Mouse (Mus musculus) neural tube, embryonic 13.5 days (tissue): Measurements from ENCODE around the gene Actg1. TPM values are rescaled to one million over a fixed set of nuclear protein-coding genes. Genes with fewer than 3 reads are reported as not detected.
"Not testable (repeated sequence)": the region's sequence is repeated elsewhere in the genome, so short reads cannot be mapped to it uniquely, and the experiment has no call there.

Experiments used
- ATAC-seq: fragments of 200-750 bp; cut with Nextera tagmentation; 2 replicates; pipeline ENCODE4 v1.8.0; 2017; ENCODE audit warnings: low read depth, mild to moderate bottlenecking, moderate TSS enrichment, moderate library complexity
- H3K27ac ChIP-seq: fragments of 300-500 bp; sonication (generic); replicated peaks from 2 replicates; pipeline ENCODE4 v1.5.1; 2015; ENCODE audit warnings: moderate library complexity, mild to moderate bottlenecking, inconsistent platforms
- H3K27me3 ChIP-seq: fragments of 300-500 bp; sonication (generic); 2 replicates; pipeline ENCODE4 v1.6.1; 2015; ENCODE audit warnings: mild to moderate bottlenecking, inconsistent platforms
- H3K36me3 ChIP-seq: fragments of 300-500 bp; sonication (generic); 2 replicates; pipeline ENCODE4 v1.6.1; 2015; ENCODE audit warnings: mild to moderate bottlenecking, inconsistent platforms
- H3K4me1 ChIP-seq: fragments of 300-500 bp; sonication (generic); replicated peaks from 2 replicates; pipeline ENCODE4 v1.6.1; 2015; ENCODE audit warnings: inconsistent platforms
- H3K4me2 ChIP-seq: fragments of 300-500 bp; sonication (generic); 2 replicates; pipeline ENCODE4 v1.6.1; 2015; ENCODE audit warnings: inconsistent platforms, mild to moderate bottlenecking, moderate library complexity
- H3K4me3 ChIP-seq: fragments of 300-500 bp; sonication (generic); 2 replicates; pipeline ENCODE4 v1.5.1; 2015; ENCODE audit warnings: mild to moderate bottlenecking, inconsistent platforms
- H3K9ac ChIP-seq: fragments of 300-500 bp; sonication (generic); 2 replicates; pipeline ENCODE4 v1.6.1; 2015; ENCODE audit warnings: moderate library complexity, mild to moderate bottlenecking, inconsistent platforms
- H3K9me3 ChIP-seq: fragments of 300-500 bp; sonication (generic); 2 replicates; pipeline ENCODE4 v1.6.1; 2016; ENCODE audit warnings: inconsistent platforms
- WGBS: fragments of 180-500 bp; shearing (Covaris S2); methylation state at CpG from one replicate; pipeline ENCODE4 v1.1.7; 2015; 5-methylcytosine and 5-hydroxymethylcytosine counted together
- polyA plus RNA-seq: library from polyadenylated mRNA; unstranded; fragments of >200 nt; fragmentation: Nextera tagmentation; extraction: Ambion mirVana; gene quantifications from 2 replicates; pipeline ENCODE4 v1.2.1, GENCODE M21; 2015

Actg1 gene
- polyA plus RNA-seq, 1 experiment from 2014 or later = 3,979 TPM

- WGBS = 1% methylated on average over 65 of the region's 68 CpGs
- H3K27me3 ChIP-seq = no peaks in the 10 kb centered on the region; the same call in 1 of the 2 replicates
These were observed 1.8 kb upstream of the Actg1 start for GRCm38 (mm10) chr11:120349986-120350702.

GRCm38 (mm10) chr11:120349371-120349985, 1.1 kb upstream of the Actg1 start:
- no peaks in the 10 kb centered on the region; the same call in 1 of the 2 replicates for H3K27me3 ChIP-seq
- peak overlapping the region; percentile 100 for H3K9ac ChIP-seq
- peak overlapping the region; percentile 100 for H3K27ac ChIP-seq
- peak overlapping the region; percentile 80 for H3K4me2 ChIP-seq
- no peaks in the 10 kb centered on the region for H3K9me3 ChIP-seq
- peak; percentile 5 for ATAC-seq
- H3K4me3 ChIP-seq = peak overlapping the region; percentile 98
- peaks cover 20% of the 10 kb centered on the region for H3K36me3 ChIP-seq
- WGBS = 3% methylated on average over 16 of the region's 16 CpGs
- H3K4me1 ChIP-seq = peaks cover 61% of the 10 kb centered on the region

More at GRCm38 (mm10) chr11:120349986-120350702, 1.8 kb upstream of the Actg1 start:
- Histone ChIP-seq H3K4me3 (peak overlapping the region; percentile 98), H3K9me3 (no peaks in the 10 kb centered on the region), H3K4me1 (peaks cover 54% of the 10 kb centered on the region), H3K9ac (peak overlapping the region; percentile 100), H3K27ac (peak overlapping the region; percentile 100), H3K4me2 (peak overlapping the region; percentile 80), H3K36me3 (peaks cover 13% of the 10 kb centered on the region)
- ATAC-seq = peak; percentile 40

- H3K36me3 ChIP-seq = peaks cover 26% of the 10 kb centered on the region
- peak overlapping the region; percentile 100 for H3K9ac ChIP-seq
- under 1% methylated on average over 40 of the region's 53 CpGs for WGBS
- H3K4me1 ChIP-seq = peaks cover 65% of the 10 kb centered on the region
- H3K4me2 ChIP-seq = peak overlapping the region; percentile 80
- peak overlapping the region; percentile 98 for H3K4me3 ChIP-seq
- peak overlapping the region; percentile 100 for H3K27ac ChIP-seq
- no peaks in the 10 kb centered on the region for H3K9me3 ChIP-seq
- peak; percentile 36 for ATAC-seq
- no peaks in the 10 kb centered on the region; the same call in 1 of the 2 replicates for H3K27me3 ChIP-seq
These were observed 485 bp upstream of the Actg1 start for GRCm38 (mm10) chr11:120348684-120349370.

GRCm38 (mm10) chr11:120347301-120347700, 1.0 kb downstream of the Actg1 start:
- peak overlapping the region; percentile 100 for H3K27ac ChIP-seq
- 12% methylated on average over 10 of the region's 10 CpGs for WGBS
- H3K9ac ChIP-seq = peak overlapping the region; percentile 100
- peak overlapping the region; percentile 81 for H3K4me2 ChIP-seq
- H3K36me3 ChIP-seq = peaks cover 28% of the 10 kb centered on the region
- H3K4me1 ChIP-seq = peaks cover 50% of the 10 kb centered on the region
- no peaks in the 10 kb centered on the region for H3K27me3 ChIP-seq
- ATAC-seq = no peak
- peak overlapping the region; percentile 98 for H3K4me3 ChIP-seq
- H3K9me3 ChIP-seq = no peaks in the 10 kb centered on the region

GRCm38 (mm10) chr11:120346383-120347034, 1.8 kb downstream of the Actg1 start:
- H3K27ac ChIP-seq, H3K27me3 ChIP-seq, H3K9me3 ChIP-seq, ATAC-seq: not testable (repeated sequence)
- H3K9ac ChIP-seq = peak overlapping the region; percentile 77
- H3K4me1 ChIP-seq = peaks cover 42% of the 10 kb centered on the region
- H3K36me3 ChIP-seq = peaks cover 28% of the 10 kb centered on the region
- H3K4me2 ChIP-seq = peak overlapping the region; percentile 79
- 60% methylated on average over 11 of the region's 13 CpGs for WGBS
- H3K4me3 ChIP-seq = peak overlapping the region; percentile 54

GRCm38 (mm10) chr11:120345067-120345681, 3.2 kb downstream of the Actg1 start:
- Histone ChIP-seq H3K4me2 (peak overlapping the region; percentile 86), H3K27ac (peak overlapping the region; percentile 56; the same call in 1 of the 2 replicates), H3K4me3 (peak overlapping the region; percentile 41), H3K36me3 (peaks cover 28% of the 10 kb centered on the region), H3K9me3 (0 out of 2 replicates have a peak, but pooled peaks cover 3% of the 10 kb centered on the region), H3K9ac (peak overlapping the region; percentile 71), H3K27me3 (no peaks in the 10 kb centered on the region), H3K4me1 (peaks cover 29% of the 10 kb centered on the region)
- WGBS = 32% methylated on average over 1 of the region's 1 CpGs
- ATAC-seq = no peak

- Histone ChIP-seq H3K27me3 (no peaks in the 10 kb centered on the region), H3K9me3 (0 out of 2 replicates have a peak, but pooled peaks cover 3% of the 10 kb centered on the region), H3K4me2 (peak overlapping the region; percentile 86), H3K9ac (0 out of 2 replicates have a peak overlapping the region, but pooled peaks have one; percentile 3), H3K36me3 (peaks cover 28% of the 10 kb centered on the region), H3K27ac (0 out of 2 replicates have a peak overlapping the region, but pooled peaks have one; percentile 33), H3K4me3 (peak overlapping the region; percentile 41; the same call in 1 of the 2 replicates), H3K4me1 (peaks cover 24% of the 10 kb centered on the region)
- WGBS = 70% methylated on average over 5 of the region's 5 CpGs
- ATAC-seq = no peak
These were observed 3.9 kb downstream of the Actg1 start for GRCm38 (mm10) chr11:120344310-120344920.

GRCm38 (mm10) chr11:120343519-120344309, 4.6 kb downstream of the Actg1 start:
- H3K27ac ChIP-seq = 0 out of 2 replicates have a peak overlapping the region, but pooled peaks have one; percentile 33

GRCm38 (mm10) chr11:120342656-120343160, 5.6 kb downstream of the Actg1 start:
- no peak overlapping the region for H3K4me3 ChIP-seq
- H3K4me1 ChIP-seq = peaks cover 18% of the 10 kb centered on the region
- no peaks in the 10 kb centered on the region for H3K27me3 ChIP-seq
- 0 out of 2 replicates have a peak, but pooled peaks cover 3% of the 10 kb centered on the region for H3K9me3 ChIP-seq
- 95% methylated on average over 5 of the region's 5 CpGs for WGBS
- no peak overlapping the region for H3K9ac ChIP-seq
- H3K36me3 ChIP-seq = peaks cover 28% of the 10 kb centered on the region
- H3K27ac ChIP-seq = no peak overlapping the region
- ATAC-seq = no peak
- no peak overlapping the region for H3K4me2 ChIP-seq

More at GRCm38 (mm10) chr11:120343519-120344309, 4.6 kb downstream of the Actg1 start:
- Histone ChIP-seq H3K4me1 (peaks cover 18% of the 10 kb centered on the region), H3K27me3 (no peaks in the 10 kb centered on the region), H3K9me3 (0 out of 2 replicates have a peak, but pooled peaks cover 3% of the 10 kb centered on the region), H3K9ac (0 out of 2 replicates have a peak overlapping the region, but pooled peaks have one; percentile 3), H3K36me3 (peaks cover 28% of the 10 kb centered on the region), H3K4me3 (no peak overlapping the region), H3K4me2 (peak overlapping the region; percentile 86)
- no peak for ATAC-seq
- 74% methylated on average over 5 of the region's 5 CpGs for WGBS

- Histone ChIP-seq H3K27ac (no peak overlapping the region), H3K36me3 (peaks cover 23% of the 10 kb centered on the region), H3K4me1 (peaks cover 18% of the 10 kb centered on the region), H3K4me2 (no peak overlapping the region), H3K9me3 (0 out of 2 replicates have a peak, but pooled peaks cover 3% of the 10 kb centered on the region), H3K9ac (no peak overlapping the region), H3K4me3 (no peak overlapping the region), H3K27me3 (no peaks in the 10 kb centered on the region)
- ATAC-seq = no peak
- WGBS = 96% methylated on average over 4 of the region's 4 CpGs
These were observed 6.7 kb downstream of the Actg1 start for GRCm38 (mm10) chr11:120341661-120342060.
